Mouse (Mus musculus) thymus, adult 2 months (tissue): ENCODE measurements around the gene Phf10. TPM values are rescaled to one million over a fixed set of nuclear protein-coding genes. Genes with fewer than 3 reads are reported as not detected.

Experiments
- DNase-seq: peaks from one replicate; pipeline ENCODE4 v3.0.0; 2021
- H3K27ac ChIP-seq: fragments of 200-500 bp; 2 replicates; pipeline ENCODE4 v1.5.1; 2012; ENCODE audit warnings: low read length, control low read depth; ENCODE audit not compliant: control insufficient read depth, insufficient read depth
- H3K27me3 ChIP-seq: fragments of 200-500 bp; 2 replicates; pipeline ENCODE4 v1.6.1; 2012; ENCODE audit warnings: mild to moderate bottlenecking, low read length, moderate library complexity, mixed read lengths; ENCODE audit not compliant: control insufficient read depth, insufficient read depth
- H3K36me3 ChIP-seq: fragments of 200-500 bp; 2 replicates; pipeline ENCODE4 v1.6.1; 2012; ENCODE audit warnings: mild to moderate bottlenecking, low read length, moderate library complexity; ENCODE audit not compliant: control insufficient read depth, insufficient read depth
- H3K4me1 ChIP-seq: fragments of 200-500 bp; replicated peaks from 2 replicates; pipeline ENCODE4 v1.6.1; 2012; ENCODE audit warnings: low read length; ENCODE audit not compliant: control insufficient read depth, insufficient read depth
- H3K4me3 ChIP-seq: fragments of 200-500 bp; 2 replicates; pipeline ENCODE4 v1.5.1; 2012; ENCODE audit warnings: mild to moderate bottlenecking, low read length, control low read depth, moderate library complexity; ENCODE audit not compliant: control insufficient read depth, insufficient read depth
- CTCF ChIP-seq: fragments of 200-500 bp; IDR thresholded peaks from 2 replicates; pipeline ENCODE4 v1.5.1; 2012; ENCODE audit warnings: mild to moderate bottlenecking, control low read depth, low read length, moderate library complexity, borderline replicate concordance; ENCODE audit not compliant: control insufficient read depth, poor library complexity, insufficient read depth; ENCODE audit errors: extremely low read depth
- POLR2A ChIP-seq: fragments of 200-500 bp; IDR thresholded peaks from 2 replicates; pipeline ENCODE4 v1.6.1; 2012; ENCODE audit warnings: mild to moderate bottlenecking, low read length, control low read depth, moderate library complexity; ENCODE audit not compliant: control insufficient read depth, poor library complexity, insufficient read depth; ENCODE audit errors: extremely low read depth
- WGBS: fragments of 180-500 bp; shearing (Covaris S2); methylation state at CpG from one replicate; pipeline ENCODE4 v1.1.7; 2018; 5-methylcytosine and 5-hydroxymethylcytosine counted together
- polyA plus RNA-seq: library from polyadenylated mRNA; depleted of rRNA; stranded (reverse); fragments of >200 nt; gene quantifications from 2 replicates; pipeline ENCODE4 v1.2.3, GENCODE M21; 2012

Gene Phf10
- polyA plus RNA-seq, 1 experiment = 35.3 TPM

- Histone ChIP-seq H3K27ac (no peak overlapping the region; the same call in 1 of the 2 replicates), H3K27me3 (no peaks in the 10 kb centered on the region), H3K4me3 (no peak overlapping the region), H3K36me3 (no peaks in the 10 kb centered on the region), H3K4me1 (peaks cover 39% of the 10 kb centered on the region)
- DNase-seq = no peak
- 86% methylated on average over 8 of the region's 8 CpGs for WGBS
- TF ChIP-seq POLR2A (no peak), CTCF (no peak)
Measured at GRCm38 (mm10) chr17:14912981-14913380, 48.1 kb downstream of the Phf10 start.

GRCm38 (mm10) chr17:14912420-14912819 lies 48.7 kb downstream of the Phf10 start:
- peaks cover 41% of the 10 kb centered on the region for H3K4me1 ChIP-seq
- H3K27ac ChIP-seq = no peak overlapping the region
- H3K36me3 ChIP-seq = no peaks in the 10 kb centered on the region
- 55% methylated on average over 6 of the region's 6 CpGs for WGBS
- TF ChIP-seq CTCF (no peak), POLR2A (no peak)
- no peaks in the 10 kb centered on the region for H3K27me3 ChIP-seq
- no peak overlapping the region for H3K4me3 ChIP-seq
- no peak for DNase-seq

GRCm38 (mm10) chr17:14910771-14911170 lies 50.3 kb downstream of the Phf10 start:
- no peak overlapping the region for H3K4me3 ChIP-seq
- 98% methylated on average over 5 of the region's 5 CpGs for WGBS
- H3K27ac ChIP-seq = no peak overlapping the region; the same call in 1 of the 2 replicates
- DNase-seq = no peak
- no peaks in the 10 kb centered on the region for H3K27me3 ChIP-seq
- H3K4me1 ChIP-seq = peaks cover 52% of the 10 kb centered on the region
- H3K36me3 ChIP-seq = no peaks in the 10 kb centered on the region
- TF ChIP-seq POLR2A = no peak
- no peak for TF ChIP-seq CTCF

GRCm38 (mm10) chr17:14909331-14909730 lies 51.7 kb downstream of the Phf10 start:
- no peaks in the 10 kb centered on the region for H3K27me3 ChIP-seq
- H3K4me3 ChIP-seq = 0 out of 2 replicates have a peak overlapping the region, but pooled peaks have one; percentile 2
- 24% methylated on average over 5 of the region's 5 CpGs for WGBS
- H3K4me1 ChIP-seq = peaks cover 52% of the 10 kb centered on the region
- TF ChIP-seq POLR2A = no peak
- no peak for TF ChIP-seq CTCF
- no peaks in the 10 kb centered on the region for H3K36me3 ChIP-seq
- peak; percentile 69 for DNase-seq
- peak overlapping the region; percentile 97 for H3K27ac ChIP-seq

GRCm38 (mm10) chr17:14907136-14907535 lies 53.9 kb downstream of the Phf10 start:
- Histone ChIP-seq H3K36me3 (no peaks in the 10 kb centered on the region), H3K27me3 (no peaks in the 10 kb centered on the region), H3K4me3 (no peak overlapping the region), H3K27ac (peak overlapping the region; percentile 52), H3K4me1 (peaks cover 46% of the 10 kb centered on the region)
- 89% methylated on average over 12 of the region's 12 CpGs for WGBS
- no peak for TF ChIP-seq CTCF
- no peak for DNase-seq

GRCm38 (mm10) chr17:14906611-14907010 lies 54.5 kb downstream of the Phf10 start:
- no peak for DNase-seq
- Histone ChIP-seq H3K4me1 (peaks cover 46% of the 10 kb centered on the region), H3K27me3 (no peaks in the 10 kb centered on the region), H3K27ac (peak overlapping the region; percentile 38; the same call in 1 of the 2 replicates), H3K36me3 (no peaks in the 10 kb centered on the region), H3K4me3 (no peak overlapping the region)
- 74% methylated on average over 1 of the region's 1 CpGs for WGBS
- TF ChIP-seq CTCF (no peak), POLR2A (no peak)

- DNase-seq = peak; percentile 84
- Histone ChIP-seq H3K4me1 (peaks cover 34% of the 10 kb centered on the region), H3K27ac (no peak overlapping the region), H3K4me3 (no peak overlapping the region), H3K27me3 (no peaks in the 10 kb centered on the region), H3K36me3 (no peaks in the 10 kb centered on the region)
- 34% methylated on average over 7 of the region's 7 CpGs for whole genome bisulfite sequencing
- TF ChIP-seq CTCF (no peak), POLR2A (no peak)
Measured at GRCm38 (mm10) chr17:14904637-14905265, 56.3 kb downstream of the Phf10 start.
